Mouse (Mus musculus) bone marrow, adult 2 months (tissue): ENCODE measurements around the gene Kcnc1.

ENCODE experiments used
- CTCF ChIP-seq: fragments of 200-500 bp; IDR thresholded peaks from 2 replicates; pipeline ENCODE4 v1.5.1; 2011; ENCODE audit warnings: low read length, control low read depth; ENCODE audit not compliant: control insufficient read depth, insufficient read depth
- POLR2A ChIP-seq: fragments of 200-500 bp; IDR thresholded peaks from 2 replicates; pipeline ENCODE4 v1.6.1; 2011; ENCODE audit warnings: low read depth, mild to moderate bottlenecking, control low read depth, low read length, borderline replicate concordance; ENCODE audit not compliant: control insufficient read depth

DNA sequence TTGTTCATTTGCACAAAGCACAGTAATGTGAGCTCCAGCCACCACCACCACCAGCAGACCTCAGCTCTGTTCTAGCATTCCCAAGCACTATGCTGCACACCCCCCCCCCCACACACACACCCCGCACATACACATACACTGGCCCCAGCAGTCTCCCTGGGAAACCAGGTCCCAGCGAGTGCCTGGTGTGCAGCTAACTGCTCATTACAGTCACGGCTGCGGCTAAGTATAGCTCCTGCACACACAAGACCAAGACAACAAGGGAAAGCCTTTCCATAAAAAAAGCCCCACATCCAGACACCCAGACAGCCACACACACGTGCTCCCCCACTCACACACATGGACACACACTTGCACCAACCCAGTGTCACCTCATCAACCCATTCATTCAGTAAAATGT lies 16.5 kb downstream of the Kcnc1 start:
- TF ChIP-seq POLR2A (no peak), CTCF (no peak)
